Mouse (Mus musculus) large intestine, adult 2 months (tissue): Measurements from ENCODE around the gene Trim65. TPM values are rescaled to one million over a fixed set of nuclear protein-coding genes. Genes with fewer than 3 reads are reported as not detected.

Source experiments
- DNase-seq: peaks from one replicate; pipeline ENCODE4 v3.0.0-alpha.2; 2012; ENCODE audit warnings: low read depth, low spot score
- WGBS: fragments of 180-500 bp; shearing (Covaris S2); methylation state at CpG from one replicate; pipeline ENCODE4 v1.1.7; 2018; 5-methylcytosine and 5-hydroxymethylcytosine counted together
- polyA plus RNA-seq: library from polyadenylated mRNA; depleted of rRNA; stranded (reverse); fragments of >200 nt; gene quantifications from 2 replicates; pipeline ENCODE4 v1.2.3, GENCODE M21; 2012; rRNA removed

Gene Trim65
- polyA plus RNA-seq, 1 experiment = 11.1 TPM

DNA sequence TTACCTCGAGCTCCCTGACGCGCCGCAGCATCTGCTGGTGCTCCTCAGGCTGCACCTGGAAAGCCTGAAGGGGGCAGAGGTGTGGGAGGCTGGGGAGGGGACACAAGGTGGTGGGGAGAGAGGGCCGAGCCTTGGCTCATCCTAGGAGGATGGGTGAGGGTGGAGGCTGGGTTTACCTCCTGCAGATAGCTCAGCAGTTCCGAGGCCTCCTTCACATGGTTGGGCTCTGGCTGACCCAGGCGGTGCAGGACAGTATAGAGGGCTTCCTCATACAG, 54.7 kb downstream of the Trim65 start:
- DNase-seq = no peak
- WGBS = 91% methylated on average over 7 of the region's 7 CpGs

DNA sequence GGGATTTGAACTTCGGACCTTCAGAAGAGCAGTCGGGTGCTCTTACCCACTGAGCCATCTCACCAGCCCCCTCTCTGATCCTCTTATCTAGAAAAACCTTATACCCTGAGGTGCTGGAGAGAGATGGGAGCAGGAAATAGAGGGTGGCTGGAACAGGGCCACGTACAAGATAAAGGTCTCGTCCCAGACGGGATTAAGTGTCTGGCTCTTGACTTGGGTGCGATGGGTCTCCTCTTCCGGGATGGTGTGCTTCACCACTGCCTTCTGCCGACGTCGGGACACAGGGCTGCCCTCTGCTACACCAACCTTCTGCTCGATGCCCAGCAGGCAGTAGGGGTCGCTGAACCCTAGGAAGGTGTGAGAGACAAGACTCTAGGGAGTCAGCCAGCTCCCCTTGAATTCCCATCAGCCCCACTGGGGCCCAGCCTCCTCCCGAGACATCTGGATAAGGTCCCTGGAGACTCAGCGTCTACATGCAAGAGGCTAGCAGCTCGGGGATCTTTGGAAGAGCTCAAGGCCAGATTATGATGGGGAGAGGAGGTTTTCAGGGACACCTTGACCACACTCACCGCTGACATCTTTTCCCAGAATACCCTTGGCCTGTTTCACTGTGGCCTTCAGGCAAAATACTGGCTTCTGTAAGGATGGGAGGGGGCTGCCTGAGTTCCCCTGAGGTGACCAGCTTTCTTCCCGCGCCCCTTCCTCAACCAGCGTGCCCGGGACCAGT, 55.2 kb downstream of the Trim65 start:
- 76% methylated on average over 20 of the region's 20 CpGs for WGBS
- DNase-seq = no peak

DNA sequence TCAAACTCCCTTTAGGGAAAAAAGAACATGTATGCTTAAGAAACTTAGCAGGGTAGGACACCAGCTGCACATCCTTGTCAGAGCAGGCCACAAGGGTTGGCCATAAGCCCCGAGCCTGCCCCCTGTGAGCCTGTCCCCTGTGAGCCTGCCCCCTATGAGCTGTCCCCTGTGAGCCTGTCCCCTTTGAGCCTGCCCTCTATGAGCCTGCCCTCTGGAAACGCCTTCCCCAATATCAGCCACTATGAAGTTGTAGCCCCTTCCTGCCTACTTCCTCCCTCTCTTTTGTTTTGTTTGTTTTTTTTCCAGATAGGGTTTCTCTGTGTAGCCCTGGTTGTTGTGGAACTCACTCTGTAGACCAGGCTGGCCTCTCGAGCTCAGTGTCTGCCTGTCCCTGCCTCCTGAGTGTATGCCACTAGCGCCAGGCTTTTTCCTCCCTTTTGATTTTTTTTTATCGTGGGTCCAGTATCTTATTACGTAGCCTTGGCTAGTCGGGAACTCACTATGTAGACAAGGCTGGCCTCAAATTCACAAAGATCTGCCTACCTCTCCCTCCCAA, 56.4 kb downstream of the Trim65 start:
- DNase-seq = no peak
- WGBS = 78% methylated on average over 7 of the region's 7 CpGs

DNA sequence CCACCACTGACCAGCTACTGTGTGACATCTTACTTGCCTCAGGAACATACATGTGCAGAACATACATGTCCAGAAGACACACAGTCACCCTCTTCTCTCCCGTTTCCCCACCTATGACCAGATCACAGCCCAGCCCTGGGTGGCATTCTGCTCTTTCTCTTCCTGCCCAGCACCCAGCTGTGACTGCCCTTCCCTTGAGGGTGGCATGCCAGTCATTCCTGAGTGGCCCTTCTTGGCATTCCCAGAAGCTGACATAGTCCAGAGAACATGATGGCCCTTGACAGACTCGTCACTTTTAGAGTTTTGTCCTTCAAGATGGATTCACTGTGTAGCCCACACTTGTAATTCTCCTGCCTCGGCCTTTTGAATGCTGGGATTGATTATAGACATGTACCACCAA, 58.3 kb downstream of the Trim65 start:
- 79% methylated on average over 3 of the region's 3 CpGs for WGBS

More for the DNA sequence above, 58.3 kb downstream of the Trim65 start:
- DNase-seq = no peak

Other genes starting within 250 kb of the Trim65 start
- 4.9 and 6.3 TPM in 2 replicates for gene Smim5, start 231.2 kb downstream of the Trim65 start, polyA plus RNA-seq
- 37.5 and 45.5 TPM in 2 replicates for gene Smim6, start 219.1 kb downstream of the Trim65 start, polyA plus RNA-seq
- 17.3 and 20.7 TPM in 2 replicates for gene Sap30bp, start 197.8 kb downstream of the Trim65 start, polyA plus RNA-seq
- 16.0 and 16.5 TPM in 2 replicates for gene Recql5, start 197.7 kb downstream of the Trim65 start, polyA plus RNA-seq
- 40.1 and 62.1 TPM in 2 replicates for gene Itgb4, start 156.4 kb downstream of the Trim65 start, polyA plus RNA-seq
- gene Galk1, start 118.4 kb downstream of the Trim65 start, polyA plus RNA-seq = 26.3 and 32.0 TPM in 2 replicates
- 265 and 273 TPM in 2 replicates for gene H3f3b, start 103.2 kb downstream of the Trim65 start, polyA plus RNA-seq
- 18.8 and 26.0 TPM in 2 replicates for gene Unk, start 100.8 kb downstream of the Trim65 start, polyA plus RNA-seq
- 8.0 and 8.6 TPM in 2 replicates for gene Unc13d, start 53.2 kb downstream of the Trim65 start, polyA plus RNA-seq
- gene Wbp2, start 44.1 kb downstream of the Trim65 start, polyA plus RNA-seq = 166 and 197 TPM in 2 replicates
- gene Trim47, start 3.9 kb downstream of the Trim65 start, polyA plus RNA-seq = 19.1 and 23.7 TPM in 2 replicates
- 55.2 and 61.2 TPM in 2 replicates for gene Mrpl38, start 7.7 kb upstream of the Trim65 start, polyA plus RNA-seq
- 7.6 and 10.4 TPM in 2 replicates for gene Fbf1, start 37.0 kb upstream of the Trim65 start, polyA plus RNA-seq
- gene Ten1, start 67.7 kb upstream of the Trim65 start, polyA plus RNA-seq = 52.3 and 55.4 TPM in 2 replicates
- 86.6 and 168 TPM in 2 replicates for gene Acox1, start 67.9 kb upstream of the Trim65 start, polyA plus RNA-seq
- 6.9 and 8.5 TPM in 2 replicates for gene Evpl, start 106.9 kb upstream of the Trim65 start, polyA plus RNA-seq
- 64.2 and 66.9 TPM in 2 replicates for gene Srp68, start 143.1 kb upstream of the Trim65 start, polyA plus RNA-seq
- 13.1 and 15.3 TPM in 2 replicates for gene Galr2, start 149.8 kb upstream of the Trim65 start, polyA plus RNA-seq
- 19.8 and 24.3 TPM in 2 replicates for gene Exoc7, start 176.1 kb upstream of the Trim65 start, polyA plus RNA-seq
- 0.07 and 0.21 TPM in 2 replicates for gene Foxj1, start 204.3 kb upstream of the Trim65 start, polyA plus RNA-seq